Mouse (Mus musculus) stomach, postnatal 0 days (tissue): ENCODE results near the gene Gstp1. TPM values are rescaled to one million over a fixed set of nuclear protein-coding genes. Genes with fewer than 3 reads are reported as not detected.

Experiments
- ATAC-seq: fragments of 200-750 bp; cut with Nextera tagmentation; 2 replicates; pipeline ENCODE4 v1.8.0; 2017; ENCODE audit not compliant: low FRiP score, low TSS enrichment
- DNase-seq: peaks from one replicate; pipeline ENCODE4 v3.0.0-alpha.2; 2016; ENCODE audit warnings: low spot score
- H3K27ac ChIP-seq: fragments of 300-500 bp; sonication (generic); replicated peaks from 2 replicates; pipeline ENCODE4 v1.5.1; 2014; ENCODE audit warnings: mild to moderate bottlenecking, control low read depth
- H3K27me3 ChIP-seq: fragments of 300-500 bp; sonication (generic); 2 replicates; pipeline ENCODE4 v1.6.1; 2014; ENCODE audit warnings: low read length; ENCODE audit not compliant: control insufficient read depth, insufficient read depth
- H3K36me3 ChIP-seq: fragments of 300-500 bp; sonication (generic); 2 replicates; pipeline ENCODE4 v1.6.1; 2014; ENCODE audit warnings: low read length, mixed read lengths; ENCODE audit not compliant: control insufficient read depth, insufficient read depth
- H3K4me1 ChIP-seq: fragments of 300-500 bp; sonication (generic); replicated peaks from 2 replicates; pipeline ENCODE4 v1.6.1; 2014; ENCODE audit warnings: antibody characterized with exemption; ENCODE audit not compliant: control insufficient read depth, insufficient read depth
- H3K4me2 ChIP-seq: fragments of 300-500 bp; sonication (generic); replicated peaks from 2 replicates; pipeline ENCODE4 v1.6.1; 2014; ENCODE audit warnings: low read depth, mild to moderate bottlenecking, control low read depth, moderate library complexity
- H3K4me3 ChIP-seq: fragments of 300-500 bp; sonication (generic); 2 replicates; pipeline ENCODE4 v1.5.1; 2014; ENCODE audit warnings: low read depth, low read length, control low read depth
- H3K9ac ChIP-seq: fragments of 300-500 bp; sonication (generic); 2 replicates; pipeline ENCODE4 v1.6.1; 2014; ENCODE audit warnings: mild to moderate bottlenecking, low read length, control low read depth, mixed read lengths
- H3K9me3 ChIP-seq: fragments of 300-500 bp; sonication (generic); 2 replicates; pipeline ENCODE4 v1.6.1; 2016; ENCODE audit warnings: low read length; ENCODE audit not compliant: control insufficient read depth
- CTCF ChIP-seq: IDR thresholded peaks from 2 replicates; pipeline ENCODE4 v1.5.1; 2016; ENCODE audit warnings: antibody characterized with exemption, low read depth, mild to moderate bottlenecking, moderate library complexity
- EP300 ChIP-seq: optimal IDR thresholded peaks from 2 replicates; pipeline ENCODE3; 2016; ENCODE audit warnings: antibody characterized with exemption
- WGBS: fragments of 180-500 bp; shearing (Covaris S2); extraction: QIAGEN DNeasy Blood & Tissue Kit; methylation state at CpG from one replicate; pipeline ENCODE4 v1.1.7; 2014; 5-methylcytosine and 5-hydroxymethylcytosine counted together
- polyA plus RNA-seq: library from polyadenylated mRNA; unstranded; fragments of >200 nt; fragmentation: Nextera tagmentation; extraction: Ambion mirVana; gene quantifications from 2 replicates; pipeline ENCODE4 v1.2.1, GENCODE M21; 2015

Gstp1 gene
- polyA plus RNA-seq, 1 experiment from 2014 or later: 1,081 TPM

DNA sequence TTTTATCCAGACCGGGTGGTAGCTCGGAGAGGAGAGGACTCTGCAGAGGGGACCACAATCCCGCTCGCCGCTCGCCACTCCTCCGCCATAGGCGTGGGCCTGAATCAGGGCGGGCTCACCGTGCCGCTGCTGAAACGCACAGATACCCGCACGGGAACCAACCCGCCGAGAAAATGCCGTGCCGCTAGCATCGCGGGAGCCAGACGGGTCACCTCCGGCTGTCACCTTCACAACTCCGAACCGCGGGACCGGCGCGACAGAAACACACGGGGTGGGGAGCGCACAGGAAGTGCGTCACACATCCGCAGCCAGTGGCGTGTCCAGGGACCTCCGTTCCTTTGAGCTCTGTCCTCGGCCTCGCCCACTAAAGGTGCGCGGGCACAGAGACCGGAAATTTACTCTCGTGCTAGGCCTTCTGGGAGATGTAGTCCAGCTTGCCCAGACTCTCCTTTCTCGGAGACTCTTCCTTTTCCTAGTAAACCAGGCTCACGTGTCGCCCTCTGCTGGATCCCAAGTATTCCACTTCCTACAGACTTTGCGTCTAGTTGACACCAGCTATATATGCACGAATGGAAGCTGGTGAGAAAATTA is 25.3 kb downstream of the Gstp1 start, which contains the start of gene Ndufv1:
TSS of gene Ndufv1 (minus strand) at position 375 of the 591 bp plus-strand sequence.
- peak; percentile 96 for TF ChIP-seq CTCF
- no peak for TF ChIP-seq EP300
- Histone ChIP-seq H3K9ac (peak within 1 kb of the TSS; percentile 80), H3K36me3 (no peaks in the 10 kb centered on the region), H3K4me2 (peak within 1 kb of the TSS; percentile 68), H3K9me3 (no peaks in the 10 kb centered on the region), H3K27ac (peak within 1 kb of the TSS; percentile 65), H3K4me1 (no peaks in the 10 kb centered on the region; the same call in 1 of the 2 replicates), H3K4me3 (peak within 1 kb of the TSS; percentile 81), H3K27me3 (no peaks in the 10 kb centered on the region)
- ATAC-seq: peak; percentile 99
- peak; percentile 98 for DNase-seq
- WGBS: 0% methylated on average over 45 of the region's 45 CpGs

DNA sequence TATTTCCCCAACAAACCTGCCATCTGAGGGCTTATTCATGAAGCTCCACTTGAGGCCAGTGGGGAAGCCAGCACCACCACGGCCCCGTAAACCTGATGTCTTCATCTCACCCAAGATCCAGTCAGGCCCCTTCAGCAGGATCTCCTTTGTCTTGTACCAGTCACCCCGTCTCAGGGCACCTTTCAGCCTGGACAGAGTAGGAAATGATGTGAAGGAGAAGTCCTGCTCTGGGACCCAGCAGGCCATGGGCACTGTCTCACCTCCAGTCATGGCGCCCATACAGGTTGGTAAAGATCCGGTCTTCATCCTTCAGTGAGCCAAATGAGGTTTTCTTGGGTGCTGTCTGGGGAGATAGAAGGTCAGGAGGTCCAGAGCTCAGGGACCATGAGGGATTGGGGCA is 26.7 kb downstream of the Gstp1 start:
- WGBS: 94% methylated on average over 5 of the region's 5 CpGs
- H3K4me1 ChIP-seq: no peaks in the 10 kb centered on the region; the same call in 1 of the 2 replicates
- H3K27ac ChIP-seq: no peak overlapping the region
- no peaks in the 10 kb centered on the region for H3K27me3 ChIP-seq
- no peak overlapping the region for H3K4me3 ChIP-seq
- no peak overlapping the region for H3K4me2 ChIP-seq
- TF ChIP-seq EP300 (no peak), CTCF (no peak)
- no peak overlapping the region for H3K9ac ChIP-seq
- peaks cover 6% of the 10 kb centered on the region; the same call in 1 of the 2 replicates for H3K36me3 ChIP-seq
- ATAC-seq: no peak
- no peak for DNase-seq
- no peaks in the 10 kb centered on the region for H3K9me3 ChIP-seq

DNA sequence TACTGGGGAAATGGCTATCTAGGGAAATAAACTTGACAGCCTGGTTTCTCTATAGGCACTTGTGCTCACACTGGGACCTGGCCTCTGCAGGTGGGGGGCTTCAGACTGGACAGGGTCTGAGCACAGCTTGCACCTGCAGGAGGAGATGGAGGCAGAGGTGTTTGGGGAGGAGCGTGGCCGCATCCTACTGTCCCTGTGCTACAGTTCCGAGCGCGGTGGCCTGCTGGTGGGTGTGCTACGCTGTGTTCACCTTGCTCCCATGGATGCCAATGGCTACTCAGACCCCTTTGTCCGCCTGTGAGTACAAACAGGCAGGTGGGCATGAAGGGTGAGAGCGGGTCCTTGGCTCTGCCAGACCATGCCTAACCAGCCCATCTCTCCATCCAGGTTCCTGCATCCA is 31.8 kb downstream of the Gstp1 start:
- H3K4me1 ChIP-seq: peaks cover 3% of the 10 kb centered on the region; the same call in 1 of the 2 replicates
- no peaks in the 10 kb centered on the region for H3K27me3 ChIP-seq
- H3K9ac ChIP-seq: no peak overlapping the region
- WGBS: 94% methylated on average over 8 of the region's 8 CpGs
- no peak overlapping the region for H3K4me2 ChIP-seq
- no peaks in the 10 kb centered on the region for H3K9me3 ChIP-seq
- no peak for DNase-seq
- H3K27ac ChIP-seq: no peak overlapping the region
- H3K4me3 ChIP-seq: no peak overlapping the region
- H3K36me3 ChIP-seq: peaks cover 9% of the 10 kb centered on the region; the same call in 1 of the 2 replicates
- no peak for ATAC-seq
- TF ChIP-seq EP300 (no peak), CTCF (no peak)

DNA sequence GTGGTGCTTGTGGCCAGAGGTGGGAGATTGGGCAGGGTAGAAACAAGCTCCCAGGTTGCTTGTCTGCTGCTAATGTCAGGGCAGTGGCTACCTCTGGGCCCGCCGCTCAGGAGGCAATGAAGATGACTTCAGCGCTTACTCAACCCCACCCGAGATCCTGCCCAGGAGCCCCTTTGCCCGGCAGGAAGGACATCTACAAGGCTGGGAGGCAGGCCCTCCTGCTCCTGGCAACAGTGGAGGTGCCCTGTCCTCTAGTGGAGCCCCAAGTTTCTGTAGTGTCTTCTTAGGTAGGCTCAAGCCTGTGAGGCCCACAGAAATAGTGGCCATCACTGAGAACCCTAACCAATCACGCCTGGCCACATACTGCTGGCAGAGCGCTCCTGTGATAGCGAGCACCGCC is 32.7 kb downstream of the Gstp1 start:
- Histone ChIP-seq H3K9ac (no peak overlapping the region), H3K4me3 (no peak overlapping the region), H3K4me2 (no peak overlapping the region), H3K9me3 (no peaks in the 10 kb centered on the region), H3K27ac (no peak overlapping the region), H3K4me1 (peaks cover 3% of the 10 kb centered on the region; the same call in 1 of the 2 replicates), H3K36me3 (peaks cover 9% of the 10 kb centered on the region; the same call in 1 of the 2 replicates), H3K27me3 (no peaks in the 10 kb centered on the region)
- DNase-seq (no peak), ATAC-seq (no peak)
- TF ChIP-seq EP300 (no peak), CTCF (no peak)
- WGBS: 80% methylated on average over 9 of the region's 9 CpGs

DNA sequence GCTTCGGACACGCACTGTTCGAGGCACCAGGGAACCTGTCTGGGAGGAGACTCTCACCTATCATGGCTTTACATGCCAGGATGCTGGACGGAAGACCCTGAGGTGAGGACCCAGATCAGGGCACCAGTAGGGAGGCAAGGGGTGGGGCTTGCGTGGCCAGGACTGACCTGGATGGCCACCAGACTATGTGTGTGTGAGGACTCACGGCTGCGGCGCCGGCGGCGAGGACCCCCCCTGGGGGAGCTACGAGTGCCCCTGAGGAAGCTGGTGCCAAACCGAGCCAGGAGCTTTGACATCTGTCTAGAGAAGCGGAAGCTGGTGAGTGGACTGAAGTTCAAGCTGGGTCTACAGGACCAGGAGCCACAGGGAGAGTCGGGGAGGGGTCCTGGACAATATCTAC is 33.5 kb downstream of the Gstp1 start:
- WGBS: 84% methylated on average over 15 of the region's 15 CpGs
- DNase-seq: no peak
- H3K9ac ChIP-seq: no peak overlapping the region
- ATAC-seq: no peak
- H3K4me1 ChIP-seq: peaks cover 3% of the 10 kb centered on the region; the same call in 1 of the 2 replicates
- no peak overlapping the region for H3K4me2 ChIP-seq
- TF ChIP-seq CTCF: no peak
- no peak for TF ChIP-seq EP300
- H3K27me3 ChIP-seq: no peaks in the 10 kb centered on the region
- H3K9me3 ChIP-seq: no peaks in the 10 kb centered on the region
- H3K27ac ChIP-seq: no peak overlapping the region
- no peak overlapping the region for H3K4me3 ChIP-seq
- peaks cover 9% of the 10 kb centered on the region; the same call in 1 of the 2 replicates for H3K36me3 ChIP-seq

DNA sequence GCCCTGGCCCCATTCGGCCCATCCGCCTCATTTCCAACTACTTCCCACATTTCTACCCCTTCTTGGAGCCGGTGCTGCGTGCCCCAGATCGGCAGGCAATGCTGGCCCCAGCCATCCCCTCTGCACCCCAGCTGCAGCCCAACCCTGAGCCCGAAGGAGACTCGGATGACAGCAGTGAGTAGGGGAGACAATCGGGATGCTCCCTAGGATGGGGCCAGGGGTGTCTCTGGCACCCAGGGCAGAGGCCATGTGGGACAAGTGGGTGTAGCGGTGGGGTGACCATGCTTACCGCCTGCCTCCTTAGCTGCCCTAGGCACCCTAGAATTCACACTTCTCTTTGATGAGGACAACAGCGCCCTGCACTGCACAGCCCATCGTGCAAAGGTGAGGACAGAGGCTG is 34.1 kb downstream of the Gstp1 start:
- no peak for ATAC-seq
- TF ChIP-seq EP300: no peak
- no peak for TF ChIP-seq CTCF
- 78% methylated on average over 12 of the region's 12 CpGs for WGBS
- Histone ChIP-seq H3K27me3 (no peaks in the 10 kb centered on the region), H3K9me3 (no peaks in the 10 kb centered on the region), H3K4me1 (peaks cover 3% of the 10 kb centered on the region; the same call in 1 of the 2 replicates), H3K36me3 (peaks cover 9% of the 10 kb centered on the region; the same call in 1 of the 2 replicates), H3K9ac (no peak overlapping the region), H3K27ac (no peak overlapping the region), H3K4me3 (no peak overlapping the region), H3K4me2 (no peak overlapping the region)
- DNase-seq: no peak
